Mouse (Mus musculus): Measurements from ENCODE around the gene 1700029P11Rik.

DNA sequence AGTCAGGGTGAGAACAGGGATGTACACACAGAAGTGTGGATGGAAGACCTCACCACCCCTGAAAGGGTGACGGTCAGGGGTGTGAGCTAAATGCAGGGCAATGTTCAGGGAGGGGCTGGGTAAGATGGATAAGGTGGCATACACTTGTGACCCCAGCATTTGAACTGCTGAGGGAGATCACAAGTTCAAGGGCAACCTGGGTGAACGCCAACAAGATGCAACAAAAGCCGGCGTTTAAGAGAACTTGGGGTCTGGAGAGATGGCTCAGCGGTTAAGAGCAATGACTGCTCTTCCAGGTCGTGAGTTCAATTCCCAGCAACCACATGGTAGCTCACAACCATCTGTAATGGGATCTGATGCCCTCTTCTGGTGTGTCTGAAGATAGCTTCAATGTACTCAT is 25.6 kb upstream of the 1700029P11Rik start:
- no peak for TF ChIP-seq CTCF (IDR thresholded peaks at IDR 0.05; ENCODE audit: low read depth)
- no peak for TF ChIP-seq EP300 (optimal IDR thresholded peaks at IDR 0.05)

Data from stomach, postnatal 0 days (tissue).